Mouse (Mus musculus) embryonic stem cell, embryonic (primary cell): ENCODE data around the gene Gipc2.

ENCODE experiments used
- CTCF ChIA-PET, 4 experiments: fragments of 300-600 bp in 2 of 4; fragments of 350-600 bp in 2 of 4; sonication (Branson Sonifier 250); formaldehyde crosslinking; loops; one replicate each; lab custom pipeline; 2022; ENCODE audit warnings: inconsistent platforms in 2 of 4; lab: Charles Lee
- POLR2A ChIA-PET, 4 experiments: fragments of 300-600 bp in 2 of 4; fragments of 350-600 bp in 2 of 4; sonication (Branson Sonifier 250); formaldehyde crosslinking; loops; one replicate each; lab custom pipeline; 2022; ENCODE audit warnings: antibody characterized with exemption in 4 of 4, inconsistent platforms in 1 of 4; lab: Charles Lee

Gipc2 gene

DNA sequence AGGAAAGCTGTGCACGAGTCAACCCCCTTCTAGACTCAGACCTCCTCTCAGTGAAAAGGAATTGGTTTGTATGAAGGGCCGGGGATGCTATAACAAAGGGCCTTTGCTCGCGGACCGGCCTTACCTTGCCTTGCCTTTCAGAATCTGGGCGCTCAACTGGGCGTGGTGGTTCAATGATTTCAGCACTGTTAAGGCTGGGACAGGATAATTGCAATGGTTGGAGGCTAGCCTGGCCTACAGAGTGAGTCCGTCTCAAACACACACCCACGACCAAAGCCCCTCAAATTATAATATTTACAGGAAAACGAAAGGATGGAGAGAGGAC is at the start of gene Gipc2:
Gene Gipc2 (minus strand): TSS at position 132 of the 325 bp plus-strand sequence.
- POLR2A ChIA-PET: interaction anchor here in 3 of 4 experiments (0.6 to 5.0 kb wide), 31 partner anchors 10 to 763 kb away, joined by 3 to 46 read pairs (median 6); partner anchors contain the start of genes Dnajb4 (in 2 of the 3) and Fubp1 (in 2 of the 3)
- CTCF ChIA-PET: interaction anchor here in 3 of 4 experiments (0.6 to 1.9 kb wide), 5 partner anchors 11 to 83 kb away, joined by 3 to 16 read pairs (median 4); no protein-coding TSS in a partner anchor

DNA sequence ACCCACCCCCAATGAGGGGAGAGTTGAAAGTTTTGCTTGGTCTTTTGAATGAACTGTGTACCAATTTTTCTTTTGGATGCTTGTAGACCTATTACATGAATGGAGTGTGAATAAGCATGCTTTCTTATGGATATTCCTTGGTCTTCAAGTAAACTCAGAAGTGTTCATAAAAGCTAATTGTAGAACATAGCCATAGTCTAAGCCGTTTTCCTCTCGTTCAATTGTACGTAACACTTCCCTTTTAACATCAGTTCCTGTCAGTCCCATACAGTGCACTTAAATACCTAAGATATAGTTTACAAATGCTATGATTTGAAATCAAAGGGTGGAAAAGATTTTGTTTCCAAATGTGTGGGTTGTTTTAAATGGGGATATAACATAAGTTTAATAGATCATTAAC is 47.4 kb upstream of the Gipc2 start:
- CTCF ChIA-PET: no interaction called here
- POLR2A ChIA-PET: interaction anchor here in 3 of 4 experiments (0.7 to 16.4 kb wide), 13 partner anchors 9 to 182 kb away, joined by 3 to 404 read pairs (median 4); partner anchors contain the start of gene Zzz3 (in 1 of the 3)

DNA sequence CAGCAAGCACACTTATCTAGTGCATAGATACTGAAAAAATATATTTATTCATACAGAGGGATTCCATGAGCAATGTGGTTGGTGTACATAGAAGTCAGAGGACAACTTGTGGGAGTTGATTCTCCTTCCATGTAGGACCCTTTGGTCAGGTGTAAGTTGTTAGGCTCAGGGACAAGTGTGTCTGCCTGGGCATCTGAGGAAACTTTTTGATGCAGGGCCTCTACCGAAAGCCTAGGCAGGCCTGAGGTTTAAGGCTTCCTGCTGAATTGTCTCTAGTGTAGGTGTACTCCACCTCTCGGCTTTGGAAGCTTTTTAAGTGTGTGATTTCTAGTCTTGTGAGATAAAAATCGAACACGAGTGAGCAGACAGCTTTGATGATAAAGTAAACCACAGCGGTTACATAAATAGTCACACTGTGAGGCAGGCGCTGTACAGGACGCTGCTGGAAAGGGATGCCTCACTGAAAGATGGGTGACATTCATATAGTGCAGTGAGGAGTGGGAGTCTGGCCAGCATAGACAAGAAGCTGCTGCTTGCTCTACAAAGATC is 45.8 kb upstream of the Gipc2 start:
- POLR2A ChIA-PET: interaction anchor here (0.6 to 16.4 kb wide), 47 partner anchors 9 to 1701 kb away, joined by 3 to 404 read pairs (median 6); partner anchors contain the start of genes Gipc2 (in 2 of the 4), Rabggtb (in 1 of the 4) and Zzz3 (in 1 of the 4)

DNA sequence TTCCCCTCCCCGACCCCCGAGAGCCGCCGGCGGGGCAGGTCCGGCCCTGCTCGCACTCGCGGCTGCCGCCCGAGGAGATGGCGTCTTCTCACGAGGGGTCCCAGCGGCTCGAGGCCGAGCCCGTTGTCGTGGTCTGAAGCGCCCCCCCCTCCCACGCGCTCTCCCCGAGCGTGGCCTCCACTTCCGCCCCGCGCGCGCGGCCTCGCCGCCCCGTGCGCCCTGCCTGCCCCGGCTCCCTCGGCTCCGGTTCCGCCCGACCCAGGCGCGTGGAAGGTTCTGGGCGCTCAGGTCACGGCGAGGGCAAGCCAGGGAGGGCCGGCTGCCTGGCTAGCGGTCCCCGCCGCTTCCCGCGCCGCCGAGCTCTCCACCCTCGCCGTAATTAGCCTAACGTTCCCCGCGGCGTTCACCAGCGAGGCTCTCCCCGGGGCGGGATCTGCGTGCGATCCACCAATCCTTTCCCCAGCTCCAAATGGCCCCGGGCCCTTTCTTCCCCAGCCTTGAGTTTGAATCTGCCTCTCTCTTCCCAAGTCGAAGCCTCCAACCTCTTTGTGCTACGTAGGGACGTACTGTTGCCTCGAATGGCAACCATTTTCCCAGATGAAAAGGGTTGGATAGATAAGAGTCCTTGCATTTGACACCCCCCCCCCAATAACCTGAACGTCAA is 44.8 kb upstream of the Gipc2 start:
- ChIA-PET CTCF (interaction anchor here in 2 of 4 experiments (0.5 to 1.2 kb wide), 2 partner anchors 100 to 200 kb away, joined by 3 to 4 read pairs; no protein-coding TSS in a partner anchor), POLR2A (interaction anchor here (0.6 to 16.4 kb wide), 59 partner anchors 9 to 1702 kb away, joined by 3 to 404 read pairs (median 5); partner anchors contain the start of genes Gipc2 (in 2 of the 4), Zzz3 (in 2 of the 4), Nexn (in 1 of the 4) and Rabggtb (in 1 of the 4))

More for the DNA sequence above, 45.8 kb upstream of the Gipc2 start:
- CTCF ChIA-PET: interaction anchor here in 1 of 4 experiments (1.2 kb wide), 1 partner anchor 101 kb away, joined by 3 read pairs; no protein-coding TSS in a partner anchor

DNA sequence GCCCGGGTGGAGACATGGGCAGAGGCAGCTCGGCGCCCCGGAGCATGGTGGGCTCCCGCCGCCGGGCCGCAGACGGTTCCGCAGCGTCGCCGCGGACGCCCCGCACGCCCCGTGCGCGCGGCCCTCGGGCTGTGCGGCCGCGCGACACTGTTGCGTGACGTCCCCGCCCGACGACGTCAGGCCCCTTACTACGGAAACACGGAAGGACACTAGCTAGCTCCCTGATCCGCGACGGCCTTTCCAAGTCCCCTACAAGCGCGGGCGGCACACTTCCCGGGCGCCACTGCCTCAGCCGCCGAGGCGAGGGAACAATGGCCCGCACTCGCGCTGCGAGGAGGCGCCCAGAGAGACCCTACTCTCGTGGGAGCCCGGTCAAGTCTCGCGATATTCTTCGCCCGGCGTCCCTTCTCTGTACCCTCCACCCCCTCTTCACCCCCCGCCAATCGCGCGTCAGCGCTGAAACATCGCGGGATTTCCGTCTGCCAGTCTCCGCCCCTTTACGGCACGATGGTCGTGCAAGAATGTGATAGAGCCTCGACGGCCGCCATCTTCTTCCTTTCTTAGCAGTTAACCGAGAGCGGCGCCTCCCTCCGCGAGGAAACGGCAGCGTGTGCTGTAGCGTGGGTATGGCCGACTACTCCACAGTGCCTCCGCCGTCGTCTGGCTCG is 44.1 kb upstream of the Gipc2 start, which contains the start of the genes Dnajb4 and Fubp1:
Gene Dnajb4 (minus strand): TSS at position 336 of the 668 bp plus-strand sequence.
Gene Fubp1 (plus strand): TSS at position 456 of the 668 bp plus-strand sequence.
- ChIA-PET CTCF (no interaction called here), POLR2A (interaction anchor here (0.6 to 16.4 kb wide), 51 partner anchors 10 to 694 kb away, joined by 3 to 404 read pairs (median 6); partner anchors contain the start of genes Gipc2 (in 2 of the 4) and Zzz3 (in 2 of the 4))

DNA sequence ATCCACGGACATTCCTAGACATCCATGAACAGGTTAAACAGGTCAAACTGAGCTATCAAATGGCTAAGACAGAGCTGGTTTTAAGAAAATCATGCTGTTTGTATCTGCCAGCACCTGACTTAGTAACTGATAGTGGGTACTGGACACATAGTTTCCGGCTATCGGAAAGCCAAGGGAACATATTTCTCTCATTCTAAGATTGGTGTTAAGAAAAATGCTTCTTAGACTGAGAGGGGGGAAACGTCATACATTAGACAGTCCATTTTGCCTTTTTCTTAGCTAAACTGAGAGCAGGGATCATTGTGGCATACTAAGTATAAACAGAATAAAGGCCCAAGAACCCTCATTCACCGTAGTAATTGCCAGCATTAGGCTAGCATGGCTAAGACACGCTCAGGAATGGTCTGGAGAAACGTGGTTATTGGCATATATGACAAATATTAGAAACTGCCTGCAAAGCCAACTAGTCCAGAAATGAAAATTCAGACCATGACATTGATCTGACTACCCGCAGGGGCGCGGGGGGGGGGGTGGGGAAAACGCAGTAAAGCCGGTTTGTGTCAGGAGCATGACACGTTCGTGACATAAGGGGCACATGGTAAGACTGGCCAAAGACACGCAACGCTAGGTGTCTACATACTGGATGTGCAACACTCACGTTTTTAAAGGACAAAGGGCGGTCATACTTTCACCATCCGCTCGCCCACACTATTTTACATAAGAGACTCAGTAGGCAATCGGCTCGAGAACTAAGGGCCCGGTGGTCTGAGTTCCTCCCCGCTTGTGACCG is 43.3 kb upstream of the Gipc2 start:
- ChIA-PET POLR2A (interaction anchor here (0.6 to 16.4 kb wide), 39 partner anchors 9 to 303 kb away, joined by 3 to 404 read pairs (median 4); partner anchors contain the start of genes Gipc2 (in 3 of the 4), Miga1 (in 1 of the 4) and Zzz3 (in 1 of the 4)), CTCF (no interaction called here)

DNA sequence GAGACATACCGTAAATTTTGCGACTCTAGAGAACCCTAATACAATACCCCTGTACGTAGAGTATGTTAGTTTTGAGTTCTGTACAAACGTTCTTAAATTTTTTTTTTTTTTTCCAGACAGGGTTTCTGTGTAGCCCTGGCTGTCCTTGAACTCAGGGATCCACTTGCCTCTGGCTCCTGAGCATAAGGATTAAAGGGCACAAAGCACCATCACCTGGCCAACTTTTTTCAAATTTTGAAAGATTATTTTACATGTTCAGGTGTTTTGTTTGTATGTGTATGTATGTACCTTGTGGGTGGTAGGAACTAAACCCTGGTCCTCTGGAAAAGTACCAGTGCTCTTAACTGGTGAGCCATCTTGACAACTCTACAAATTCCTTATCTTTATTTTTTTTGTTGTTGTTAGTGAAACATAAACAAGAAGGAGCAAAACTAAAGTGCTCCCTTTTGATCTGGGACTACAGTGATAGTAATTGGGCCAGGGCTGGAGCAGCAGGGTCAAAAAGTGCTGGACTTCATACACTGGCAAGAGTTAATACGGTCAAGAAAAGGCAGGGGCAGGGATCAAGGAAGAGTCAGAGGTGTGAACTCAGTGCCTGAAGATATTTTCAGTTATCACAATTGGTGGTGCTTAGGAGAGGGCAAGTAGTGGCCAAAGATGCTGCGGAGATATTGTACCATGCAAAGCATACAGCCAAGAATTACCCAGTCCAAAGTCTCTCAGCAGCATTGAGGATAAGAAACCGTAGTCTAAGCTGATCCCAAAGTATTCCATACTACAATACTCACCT is 42.3 kb upstream of the Gipc2 start:
- ChIA-PET CTCF (no interaction called here), POLR2A (interaction anchor here in 2 of 4 experiments (0.8 to 16.4 kb wide), 28 partner anchors 8 to 132 kb away, joined by 3 to 404 read pairs (median 6); partner anchors contain the start of genes Gipc2 (in 2 of the 2) and Miga1 (in 1 of the 2))

DNA sequence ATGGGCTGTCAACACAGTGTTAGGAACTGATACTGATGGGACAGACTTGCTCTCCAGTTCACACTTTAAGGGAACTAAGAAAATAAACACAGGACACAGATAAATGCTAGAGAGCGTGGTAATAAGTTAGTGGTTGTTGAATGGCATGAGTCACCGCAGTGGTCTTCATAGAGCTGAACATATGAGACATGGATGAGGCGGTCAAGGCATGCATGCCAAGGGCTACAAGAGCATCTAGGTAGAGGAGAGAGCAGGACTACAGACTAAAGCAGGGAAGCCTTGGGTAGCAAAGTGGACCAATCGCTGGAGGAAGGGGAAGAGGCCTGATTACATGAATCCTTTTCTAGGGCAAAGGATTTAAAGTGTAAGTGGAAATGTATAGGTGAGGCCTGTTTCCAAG is 41.1 kb upstream of the Gipc2 start:
- CTCF ChIA-PET: no interaction called here
- POLR2A ChIA-PET: interaction anchor here in 3 of 4 experiments (0.6 to 16.4 kb wide), 14 partner anchors 8 to 60 kb away, joined by 3 to 404 read pairs (median 4); partner anchors contain the start of gene Gipc2 (in 1 of the 3)

DNA sequence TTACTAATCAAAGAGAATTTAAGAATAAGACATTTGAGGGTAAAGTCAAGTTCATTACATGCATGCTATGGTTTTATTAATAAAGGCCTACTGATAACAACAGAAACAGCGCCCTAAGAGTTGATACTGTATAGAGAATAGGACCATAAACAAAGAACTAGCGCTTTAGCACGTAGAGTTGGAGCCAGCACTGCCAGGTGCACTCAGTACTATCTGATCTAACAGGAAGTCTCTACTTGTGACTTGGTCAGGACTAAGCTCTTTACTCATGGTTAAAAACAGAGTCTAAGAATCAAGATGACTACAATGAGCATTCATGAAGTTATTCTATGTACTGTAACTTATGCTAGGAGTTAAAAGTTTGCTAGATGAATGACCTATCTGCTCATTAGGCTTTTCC is 38.5 kb upstream of the Gipc2 start:
- POLR2A ChIA-PET: interaction anchor here in 3 of 4 experiments (0.6 to 6.3 kb wide), 9 partner anchors 9 to 128 kb away, joined by 3 to 41 read pairs (median 3); partner anchors contain the start of gene Gipc2 (in 1 of the 3)
- CTCF ChIA-PET: no interaction called here

DNA sequence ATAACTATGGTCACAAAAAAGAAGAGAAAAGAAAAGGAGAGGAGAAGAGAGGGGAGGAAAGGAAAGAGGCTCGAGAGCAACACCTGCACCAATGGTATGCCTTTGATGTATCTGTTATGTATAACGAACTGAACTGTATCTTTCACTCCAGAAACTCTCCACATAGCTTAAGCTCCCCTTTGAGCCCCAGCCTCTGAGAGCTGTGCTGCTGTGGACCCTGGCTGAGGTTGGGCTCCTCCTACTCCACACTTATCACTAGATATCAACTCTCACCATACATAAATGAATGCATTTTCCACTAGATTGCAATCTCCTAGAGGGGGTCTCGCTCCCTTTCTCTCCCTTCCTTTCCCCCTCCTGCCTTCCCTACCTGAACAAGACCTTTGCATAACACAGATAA is 38.0 kb upstream of the Gipc2 start:
- POLR2A ChIA-PET: interaction anchor here in 2 of 4 experiments (0.6 to 6.3 kb wide), 8 partner anchors 10 to 128 kb away, joined by 3 to 41 read pairs (median 4); partner anchors contain the start of gene Gipc2 (in 1 of the 2)

DNA sequence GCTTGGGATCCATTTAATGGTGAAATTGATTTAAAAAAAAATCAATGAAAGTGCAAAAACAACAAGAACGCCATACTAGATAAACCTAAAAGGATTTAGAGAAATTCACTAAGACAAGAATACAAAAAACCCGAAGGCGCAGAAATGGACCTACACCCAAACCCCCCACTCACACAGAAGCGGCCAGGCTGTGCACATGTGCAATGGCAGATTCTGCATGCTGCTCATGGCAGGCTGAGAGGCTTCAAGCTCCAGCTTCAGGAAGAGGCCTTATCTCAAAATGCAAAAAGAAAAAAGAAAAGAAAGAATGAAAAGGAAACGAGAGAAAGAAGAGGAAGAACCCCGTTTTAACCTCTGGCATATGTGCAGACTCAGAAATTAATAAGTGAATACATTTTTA is 37.4 kb upstream of the Gipc2 start:
- ChIA-PET CTCF (interaction anchor here in 1 of 4 experiments (0.5 kb wide), 1 partner anchor 109 kb away, joined by 4 read pairs; no protein-coding TSS in a partner anchor), POLR2A (interaction anchor here in 2 of 4 experiments (1.0 to 5.2 kb wide), 4 partner anchors 9 to 129 kb away, joined by 3 to 29 read pairs (median 3); partner anchors contain the start of gene Gipc2 (in 1 of the 2))

More for the DNA sequence above, 38.0 kb upstream of the Gipc2 start:
- CTCF ChIA-PET: interaction anchor here in 1 of 4 experiments (0.5 kb wide), 1 partner anchor 110 kb away, joined by 4 read pairs; no protein-coding TSS in a partner anchor

DNA sequence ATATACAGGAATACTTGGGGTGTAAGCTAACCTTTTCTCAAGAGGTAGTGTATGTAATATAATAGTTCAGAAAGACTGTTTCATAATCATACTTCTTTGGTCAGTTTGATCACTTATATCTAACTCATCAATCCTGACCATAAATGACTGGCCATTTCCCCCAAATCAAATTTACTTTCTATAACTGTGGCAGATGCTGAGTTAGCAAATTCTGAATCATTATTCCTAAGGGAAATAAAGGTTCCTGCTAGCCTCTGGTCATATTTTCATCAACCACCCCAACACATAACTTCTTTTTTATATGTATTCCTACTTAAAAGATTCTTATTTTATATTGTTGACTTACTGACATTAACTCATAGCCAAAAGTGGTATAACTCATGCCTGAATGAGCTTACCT is 36.9 kb upstream of the Gipc2 start:
- ChIA-PET POLR2A (interaction anchor here in 1 of 4 experiments (1.0 to 5.2 kb wide), 2 partner anchors 9 to 37 kb away, joined by 3 to 29 read pairs; no protein-coding TSS in a partner anchor), CTCF (no interaction called here)

DNA sequence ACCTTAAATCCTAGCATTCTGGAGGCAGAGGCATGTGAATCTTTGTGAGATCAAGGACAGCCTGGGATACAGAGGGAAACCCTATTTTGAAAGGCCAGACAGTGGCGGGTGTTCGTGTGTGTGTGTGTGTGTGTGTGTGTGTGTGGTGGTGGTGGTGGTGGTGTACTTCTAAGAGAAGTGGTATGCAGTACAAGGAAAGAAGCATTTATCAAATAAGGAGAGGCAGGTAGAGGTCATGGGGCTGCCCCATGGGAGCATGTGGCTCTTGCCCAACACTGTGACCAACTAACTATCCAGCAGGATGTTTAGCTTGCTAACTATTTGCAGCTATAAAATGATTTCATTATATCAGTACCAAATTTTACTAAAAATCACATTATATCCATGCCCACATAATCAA is 35.6 kb upstream of the Gipc2 start:
- ChIA-PET POLR2A (interaction anchor here in 2 of 4 experiments (0.7 to 1.8 kb wide), 8 partner anchors 9 to 95 kb away, joined by 3 to 5 read pairs (median 3); no protein-coding TSS in a partner anchor), CTCF (no interaction called here)

DNA sequence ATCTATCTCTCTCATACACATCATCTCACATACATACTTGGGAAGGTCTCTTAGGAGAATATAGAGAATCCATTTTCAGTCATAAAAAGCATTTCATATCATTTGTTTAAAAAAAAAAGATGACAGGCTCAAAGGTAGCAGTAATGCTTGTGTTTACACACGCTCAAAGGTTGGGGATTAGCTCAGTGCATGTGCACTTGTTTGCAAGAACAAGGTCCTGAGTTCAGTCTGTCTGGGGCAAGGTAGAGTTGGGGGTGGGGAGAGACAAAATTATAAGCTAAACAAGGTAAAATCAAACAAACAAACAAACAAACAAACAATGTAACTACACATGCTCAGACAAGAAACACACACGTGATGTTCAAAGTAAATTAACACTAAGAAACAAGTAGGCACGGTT is 35.2 kb upstream of the Gipc2 start:
- POLR2A ChIA-PET: interaction anchor here in 2 of 4 experiments (0.7 to 1.9 kb wide), 8 partner anchors 8 to 94 kb away, joined by 3 to 7 read pairs (median 3); no protein-coding TSS in a partner anchor

DNA sequence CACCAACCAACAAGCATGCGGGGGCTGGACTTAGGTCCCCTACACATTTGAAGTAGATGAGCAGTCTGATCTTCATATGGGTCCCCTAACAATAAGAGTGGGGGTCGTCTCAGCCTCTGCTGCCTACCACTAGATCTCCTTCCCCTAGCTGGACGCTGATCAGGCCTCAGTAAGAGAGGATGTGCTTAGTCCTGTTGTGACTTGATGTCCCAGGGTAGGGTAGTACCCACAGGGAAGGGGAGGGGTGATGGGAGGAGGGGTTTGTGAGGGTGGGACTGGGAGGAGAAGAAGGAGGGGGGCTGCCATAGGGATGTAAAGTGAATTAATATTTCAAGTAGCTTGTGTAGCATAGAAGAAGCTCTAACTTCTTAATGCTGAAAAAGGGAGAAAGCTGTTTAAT is 33.1 kb upstream of the Gipc2 start:
- ChIA-PET CTCF (no interaction called here), POLR2A (interaction anchor here in 3 of 4 experiments (0.5 to 3.5 kb wide), 4 partner anchors 8 to 378 kb away, joined by 6 to 27 read pairs (median 8); partner anchors contain the start of genes Dnajb4 (in 1 of the 3) and Fubp1 (in 1 of the 3))

More for the DNA sequence above, 35.2 kb upstream of the Gipc2 start:
- CTCF ChIA-PET: no interaction called here

DNA sequence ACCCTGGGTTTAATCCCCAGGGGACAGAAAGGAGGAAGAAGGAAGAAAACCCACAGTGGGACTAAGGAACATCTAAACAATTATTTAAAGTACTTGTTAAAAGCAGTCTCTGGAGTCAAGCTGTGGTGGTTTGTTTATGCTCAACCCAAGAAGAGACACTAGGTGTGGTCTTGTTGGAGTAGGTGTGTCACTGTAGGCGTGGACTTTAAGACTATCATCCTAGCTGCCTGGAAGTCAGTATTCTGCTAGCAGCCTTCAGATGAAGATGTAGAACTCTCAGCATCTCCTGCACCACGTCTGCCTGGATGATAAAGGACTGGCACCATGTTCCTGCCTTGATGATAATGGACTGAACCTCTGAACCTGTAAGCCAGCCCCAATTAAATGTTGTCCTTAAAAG is 31.2 kb upstream of the Gipc2 start:
- POLR2A ChIA-PET: interaction anchor here in 2 of 4 experiments (1.2 to 3.5 kb wide), 4 partner anchors 10 to 32 kb away, joined by 4 to 27 read pairs (median 8); partner anchors contain the start of genes Dnajb4 (in 1 of the 2), Fubp1 (in 1 of the 2) and Gipc2 (in 1 of the 2)
- CTCF ChIA-PET: interaction anchor here in 3 of 4 experiments (0.6 to 1.2 kb wide), 3 partner anchors 10 to 103 kb away, joined by 3 to 5 read pairs (median 3); no protein-coding TSS in a partner anchor
